Mouse (Mus musculus): ENCODE measurements around the gene Rgs8. TPM values are rescaled to one million over a fixed set of nuclear protein-coding genes. Genes with fewer than 3 reads are reported as not detected.

The Rgs8 gene
- total RNA-seq, 2 experiments from 2014 or later, result 66.1 to 70.2 TPM

- DNase-seq (ENCODE audit: extremely low spot score in 1 of 2, low spot score in 1 of 2), result peak; percentile 48 to 58
These were observed 87.3 kb downstream of the Rgs8 start, which contains the start of gene Rgs16 for GRCm38 (mm10) chr1:153740145-153740544. TSS of gene Rgs16 (plus strand) at chr1:153740349.

- no peak for DNase-seq (ENCODE audit: extremely low spot score in 1 of 2, low spot score in 1 of 2)
These were observed 88.1 kb downstream of the Rgs8 start for GRCm38 (mm10) chr1:153740775-153741400.

- no peak for DNase-seq (ENCODE audit: extremely low spot score in 1 of 2, low spot score in 1 of 2)
These were observed 88.9 kb downstream of the Rgs8 start for GRCm38 (mm10) chr1:153741551-153742316.

- DNase-seq (ENCODE audit: extremely low spot score in 1 of 2, low spot score in 1 of 2), result peak; percentile 79 to 92
These were observed 89.7 kb downstream of the Rgs8 start for GRCm38 (mm10) chr1:153742374-153743155.

- no peak for DNase-seq (ENCODE audit: extremely low spot score in 1 of 2, low spot score in 1 of 2)
These were observed 93.4 kb downstream of the Rgs8 start for GRCm38 (mm10) chr1:153746119-153746670.

GRCm38 (mm10) chr1:153746728-153747127 lies 93.9 kb downstream of the Rgs8 start:
- peak; percentile 58 to 79 for DNase-seq (ENCODE audit: extremely low spot score in 1 of 2, low spot score in 1 of 2)

- DNase-seq (ENCODE audit: extremely low spot score in 1 of 2, low spot score in 1 of 2), result no peak
These were observed 95.2 kb downstream of the Rgs8 start for GRCm38 (mm10) chr1:153747861-153748530.

- DNase-seq (ENCODE audit: extremely low spot score in 1 of 2, low spot score in 1 of 2), result no peak
These were observed 95.7 kb downstream of the Rgs8 start for GRCm38 (mm10) chr1:153748549-153748948.

- peak; percentile 49 to 69 for DNase-seq (ENCODE audit: extremely low spot score in 1 of 2, low spot score in 1 of 2)
These were observed 96.5 kb downstream of the Rgs8 start, which contains the start of gene Rnasel for GRCm38 (mm10) chr1:153749211-153749801. TSS of gene Rnasel (plus strand) at chr1:153749426.

Other genes starting within 250 kb of the Rgs8 start
- 1 to 10 TPM; 2.8 to 5.3 TPM for gene Shcbp1l, start 227.9 kb upstream of the Rgs8 start, total RNA-seq (2021)
- gene Dhx9, start 165.4 kb upstream of the Rgs8 start, total RNA-seq (2021), result 100 to 1,000 TPM; 101 to 106 TPM
- gene Npl, start 103.0 kb upstream of the Rgs8 start, total RNA-seq (2021), result 1 to 10 TPM; 3.6 to 4.5 TPM
- gene Rgs16, start 87.3 kb downstream of the Rgs8 start, total RNA-seq (2021), result 1 to 10 TPM; 4.9 to 5.9 TPM
- 1 to 10 TPM; 6.5 to 8.1 TPM for gene Rnasel, start 96.4 kb downstream of the Rgs8 start, total RNA-seq (2021)
- 1 to 10 TPM in 1 of 2 experiments, under 1 TPM in 1; 0.64 to 1.2 TPM for gene Rgsl1, start 191.1 kb downstream of the Rgs8 start, total RNA-seq (2021)
- gene Teddm1b, start 221.3 kb downstream of the Rgs8 start, total RNA-seq (2021), result not detected
- gene Teddm1a, start 238.7 kb downstream of the Rgs8 start, total RNA-seq (2021), result not detected
- 1,000 to 10,000 TPM; 1,489 to 1,771 TPM for gene Glul, start 246.9 kb downstream of the Rgs8 start, total RNA-seq (2021)
- gene Teddm2, start 247.2 kb downstream of the Rgs8 start, total RNA-seq (2021), result 1 to 10 TPM; 1.6 to 1.7 TPM